Mouse (Mus musculus) v-Abl transformed pro-B cells (cell line): ENCODE data around the gene Fam228a.
"Not testable (repeated sequence)": the region's sequence is repeated elsewhere in the genome, so short reads cannot be mapped to it uniquely, and the experiment has no call there.

Experiments
- in situ Hi-C, 2 experiments: fragments of 400-800 bp; cut with MboI; formaldehyde crosslinking; loops; one replicate each; pipeline ENCODE4 v1.15.1; 2025; ENCODE audit not compliant: unreplicated experiment in 2 of 2

The Fam228a gene

DNA sequence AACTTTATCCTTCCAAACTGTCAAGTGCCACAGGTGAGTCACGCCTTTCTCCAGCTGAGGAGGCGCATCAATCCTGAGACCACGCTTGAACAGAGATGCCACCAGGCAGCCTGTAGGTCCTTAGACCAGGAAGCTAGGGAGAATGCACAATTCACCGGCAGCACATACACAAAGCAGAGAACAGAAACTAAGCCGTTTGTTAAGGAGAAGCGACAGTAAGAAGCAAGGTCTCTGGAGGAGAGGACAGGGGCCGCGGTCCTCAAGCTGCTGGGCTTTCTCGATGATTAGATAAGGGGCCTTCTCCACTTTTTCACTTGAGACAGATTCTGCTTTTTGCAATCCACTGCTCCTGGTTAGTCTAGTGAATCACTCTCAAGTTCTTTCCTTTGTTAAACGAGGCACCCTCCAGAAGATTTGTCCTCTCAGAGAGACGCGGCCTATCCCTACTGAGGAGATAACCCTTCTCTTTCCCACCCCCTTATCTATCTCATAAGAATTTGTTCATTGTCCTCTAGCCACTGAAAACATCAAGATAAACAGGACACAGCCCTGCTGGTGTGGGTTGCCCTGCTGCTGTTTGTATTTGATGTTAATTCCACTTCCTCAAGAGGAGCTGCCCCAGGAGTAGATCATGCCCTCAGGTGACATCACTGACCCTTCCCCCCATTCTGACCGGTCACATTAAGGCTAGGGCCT, 19.0 kb downstream of the Fam228a start:
- in situ Hi-C loops = no loop called here

DNA sequence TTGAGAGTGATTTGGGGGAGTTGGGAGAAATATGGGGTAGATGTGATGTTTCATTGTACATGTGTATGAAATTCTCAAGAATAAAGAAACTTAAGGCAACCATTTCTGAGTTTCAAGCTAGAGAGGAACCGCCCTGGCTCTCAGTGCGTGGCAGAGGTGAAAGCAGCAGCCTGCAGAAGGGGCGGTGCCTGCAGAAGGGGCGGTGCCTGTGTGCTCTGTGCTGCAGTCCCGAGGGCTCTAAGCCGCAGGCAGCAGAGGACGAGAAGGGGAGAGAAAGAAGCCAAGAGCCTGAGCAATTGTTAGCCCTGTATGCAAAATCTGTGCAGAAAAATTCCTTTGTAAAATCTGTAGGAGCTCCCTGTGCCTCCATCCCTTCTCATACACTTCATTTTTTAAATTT, 20.8 kb downstream of the Fam228a start:
- in situ Hi-C loops = no loop called here

DNA sequence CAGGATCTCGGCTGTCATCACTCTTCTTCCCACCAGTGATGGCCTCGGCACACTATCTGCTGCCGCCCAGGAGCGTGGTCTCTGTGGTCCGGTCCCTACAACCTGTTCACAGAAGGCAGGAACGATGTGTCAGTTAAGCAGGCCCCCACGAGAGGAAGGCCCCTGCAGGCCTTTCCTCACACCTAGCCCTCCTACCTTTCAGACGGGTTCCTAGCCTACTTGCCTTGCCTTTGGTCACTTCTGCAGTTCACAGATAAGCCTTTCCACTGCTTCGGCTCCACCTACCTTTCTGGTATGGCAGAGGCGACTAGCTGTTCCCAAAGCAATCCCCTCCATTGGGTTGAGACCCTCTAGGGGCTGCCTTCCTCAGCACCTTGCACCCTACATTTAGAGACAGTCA, 22.6 kb downstream of the Fam228a start:
- in situ Hi-C loops = no loop called here

DNA sequence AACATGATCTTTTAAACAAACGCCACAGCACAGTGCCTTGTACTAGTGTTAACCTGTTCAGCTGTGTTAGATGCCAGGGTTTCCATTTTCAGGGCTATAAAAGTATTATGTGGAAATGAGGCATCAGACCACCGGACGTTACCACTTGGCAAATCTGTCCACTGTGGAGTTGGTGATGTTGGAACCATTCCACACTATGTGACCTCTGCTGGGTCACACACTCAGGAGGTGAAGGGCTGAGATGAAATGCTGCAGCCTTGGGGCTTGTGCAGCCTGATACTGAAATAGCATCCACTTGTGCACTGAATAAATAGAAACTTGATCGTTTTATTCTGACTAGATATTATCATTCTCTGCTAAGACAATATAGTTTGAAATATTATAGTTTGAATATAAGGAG, 24.9 kb downstream of the Fam228a start:
- in situ Hi-C loops = no loop called here

DNA sequence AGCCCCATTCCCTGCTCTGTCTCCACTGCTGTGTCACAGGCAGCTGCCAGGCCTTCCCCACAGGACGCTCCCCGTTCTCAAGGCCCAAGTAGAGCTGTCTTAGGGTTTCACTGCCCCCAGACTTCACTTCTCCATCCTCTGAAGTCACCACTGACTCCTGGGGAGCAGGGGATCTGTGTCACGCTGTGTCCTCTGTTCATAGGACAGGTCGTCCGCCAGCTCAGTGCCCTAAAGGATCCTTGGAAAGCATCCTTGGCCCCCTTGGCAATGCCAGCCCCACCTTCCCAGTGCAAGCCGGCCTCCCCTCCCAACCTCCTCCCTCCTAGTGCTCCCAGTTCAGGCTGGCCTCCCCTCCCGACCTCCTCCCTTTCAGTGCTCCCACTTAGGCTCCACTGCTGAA, 28.3 kb downstream of the Fam228a start:
- in situ Hi-C loops = no loop called here

DNA sequence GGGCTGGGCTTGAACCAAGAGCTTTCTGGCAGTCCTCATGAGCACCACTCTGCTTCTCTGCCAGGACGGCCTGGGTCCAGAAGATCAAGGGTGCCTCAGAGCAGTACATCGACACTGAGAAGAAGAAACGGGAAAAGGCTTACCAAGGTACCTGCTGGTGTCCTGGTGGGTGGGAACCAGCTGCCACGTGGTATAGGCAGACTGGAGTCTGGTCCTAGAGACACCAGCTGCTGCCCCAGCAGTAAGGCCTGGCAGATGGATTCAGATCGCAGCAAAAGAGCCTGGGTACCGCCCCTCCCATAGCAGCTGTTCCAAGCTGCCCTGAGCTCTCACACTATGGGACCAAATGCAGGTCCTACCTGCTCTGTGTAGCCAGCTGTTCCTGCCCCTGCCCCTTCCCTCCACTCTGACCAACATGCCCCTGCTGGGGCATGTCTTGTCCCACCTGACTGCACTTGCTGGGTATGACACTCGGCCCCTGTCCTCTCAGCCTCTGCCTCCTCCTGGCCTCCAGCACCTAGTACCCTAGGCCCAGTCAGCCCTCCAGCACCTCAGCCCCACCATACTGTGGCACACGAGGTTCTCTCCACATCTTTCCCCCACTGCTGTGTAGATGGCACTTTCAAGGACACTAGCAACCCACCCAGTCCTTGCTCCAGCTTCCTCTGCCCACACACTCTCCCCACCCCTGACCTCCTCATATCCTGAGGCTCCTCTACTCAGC, 29.2 kb downstream of the Fam228a start:
- in situ Hi-C loops = no loop called here

DNA sequence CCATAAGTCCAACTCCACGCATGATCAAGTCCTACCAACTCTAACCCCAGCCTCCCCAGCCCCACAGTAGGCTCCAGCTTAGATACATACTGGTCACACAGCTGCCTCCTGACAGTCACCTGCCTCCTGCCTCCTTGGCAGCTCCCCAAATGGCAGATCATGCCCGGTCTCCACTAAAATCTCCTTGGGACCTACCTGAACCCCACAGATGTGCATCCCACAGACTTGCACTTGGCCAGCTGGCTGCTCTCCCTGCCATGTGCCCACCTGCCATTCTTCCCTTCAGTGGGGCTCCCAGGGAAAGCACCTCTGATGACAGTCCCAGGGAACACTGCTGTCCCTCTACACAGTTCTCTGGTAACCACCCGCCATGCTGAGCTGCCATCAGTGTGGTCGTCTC, 29.9 kb downstream of the Fam228a start:
- in situ Hi-C loops = no loop called here

DNA sequence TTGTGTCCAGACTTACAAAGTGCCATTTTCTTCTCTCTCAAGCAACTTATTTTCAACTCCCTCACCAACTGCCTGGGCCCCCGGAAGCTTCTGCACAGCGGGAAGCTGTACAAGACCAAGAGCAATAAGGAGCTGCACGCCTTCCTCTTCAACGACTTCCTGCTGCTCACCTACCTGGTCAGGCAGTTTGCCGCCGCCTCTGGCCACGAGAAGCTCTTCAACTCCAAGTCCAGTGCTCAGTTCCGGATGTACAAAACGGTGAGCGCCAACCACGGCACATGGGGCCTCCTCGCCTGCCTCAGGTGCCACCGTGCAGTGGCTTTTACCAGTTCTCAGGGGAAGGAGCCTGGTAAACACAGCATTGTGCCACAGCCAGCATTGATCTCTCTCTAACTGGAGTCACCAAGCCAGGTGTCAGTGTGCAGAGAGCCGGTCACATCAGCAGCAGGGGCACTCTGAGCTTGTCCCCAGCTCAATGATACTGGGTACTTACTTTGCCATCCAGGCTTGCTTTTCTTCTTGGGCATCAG, 30.7 kb downstream of the Fam228a start:
- in situ Hi-C loops = no loop called here

DNA sequence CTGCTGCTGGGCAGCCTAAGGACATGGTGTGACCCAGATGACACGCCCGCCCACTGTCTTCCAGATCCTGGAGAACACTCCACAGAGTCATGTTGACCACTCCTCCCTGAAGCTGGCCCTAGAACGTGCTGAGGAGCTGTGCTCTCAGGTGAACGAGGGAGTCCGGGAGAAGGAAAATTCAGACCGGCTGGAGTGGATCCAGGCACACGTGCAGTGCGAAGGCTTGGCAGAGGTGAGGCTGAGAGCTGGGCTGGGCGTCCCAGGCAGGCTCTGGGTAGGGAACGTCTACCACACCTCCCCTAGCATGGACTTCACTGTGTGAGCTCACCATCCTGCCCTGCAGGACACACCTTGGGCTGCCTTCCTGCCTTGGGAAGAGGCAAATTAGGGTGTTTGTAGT, 31.3 kb downstream of the Fam228a start:
- in situ Hi-C loops = no loop called here

DNA sequence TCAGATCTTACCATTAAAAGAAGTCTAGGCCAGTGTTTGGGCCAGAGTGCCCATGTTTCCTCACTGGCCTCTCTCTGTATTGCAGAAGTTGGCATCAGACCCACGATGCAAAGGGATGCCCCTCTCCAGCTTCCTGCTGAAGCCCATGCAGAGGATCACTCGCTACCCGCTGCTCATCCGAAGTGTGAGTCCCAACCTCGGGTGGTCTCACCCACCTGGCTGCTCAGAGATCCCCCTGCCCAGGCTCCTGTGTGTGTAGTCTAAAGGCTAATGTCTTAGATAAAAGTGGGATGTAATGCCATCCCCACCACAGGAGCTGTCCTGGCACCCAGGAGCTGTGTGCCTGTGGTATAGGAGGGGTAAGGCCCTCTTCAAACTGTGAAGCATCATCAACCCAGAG, 32.1 kb downstream of the Fam228a start:
- in situ Hi-C loops = no loop called here

DNA sequence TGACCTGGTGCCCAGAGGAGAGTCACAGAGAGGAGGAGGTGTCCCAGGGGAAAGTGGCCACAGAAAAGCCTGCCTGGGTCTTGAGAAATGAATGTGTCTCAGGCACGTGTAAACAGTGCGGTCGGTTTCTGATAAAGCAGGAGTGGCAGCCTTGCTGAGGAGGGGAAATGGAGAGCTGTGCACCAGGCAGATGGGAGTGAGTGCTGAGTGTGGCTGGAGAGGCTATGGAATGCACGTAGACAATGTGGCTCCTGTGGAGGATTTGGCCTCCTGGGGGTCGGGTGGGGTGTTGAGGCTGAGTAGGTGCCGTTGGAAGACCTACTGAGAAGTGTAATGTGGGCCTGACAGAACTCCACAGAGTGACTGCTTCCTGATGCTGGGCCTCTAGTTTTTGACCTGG, 32.6 kb downstream of the Fam228a start:
- in situ Hi-C loops = not testable (repeated sequence)

DNA sequence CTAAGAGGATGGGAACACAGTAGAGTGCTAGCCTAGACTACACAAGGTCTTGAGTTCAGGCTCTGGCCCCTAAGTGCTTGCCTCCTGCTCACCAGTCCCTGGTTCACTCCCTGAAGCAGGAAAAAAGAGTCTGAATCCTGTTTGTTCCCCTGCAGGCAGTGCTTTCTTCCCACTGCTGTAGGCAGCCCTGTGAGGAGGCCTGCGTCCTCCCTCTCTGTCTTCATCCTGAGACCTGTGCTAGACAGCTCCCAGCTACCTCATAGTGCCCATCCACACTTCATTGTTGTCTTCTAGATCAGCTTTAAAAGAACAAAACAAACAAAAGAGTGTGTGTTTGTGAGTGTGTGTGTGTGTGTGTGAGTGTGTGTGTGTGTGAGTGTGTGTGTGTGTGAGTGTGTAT, 43.7 kb downstream of the Fam228a start:
- in situ Hi-C loops = no loop called here

DNA sequence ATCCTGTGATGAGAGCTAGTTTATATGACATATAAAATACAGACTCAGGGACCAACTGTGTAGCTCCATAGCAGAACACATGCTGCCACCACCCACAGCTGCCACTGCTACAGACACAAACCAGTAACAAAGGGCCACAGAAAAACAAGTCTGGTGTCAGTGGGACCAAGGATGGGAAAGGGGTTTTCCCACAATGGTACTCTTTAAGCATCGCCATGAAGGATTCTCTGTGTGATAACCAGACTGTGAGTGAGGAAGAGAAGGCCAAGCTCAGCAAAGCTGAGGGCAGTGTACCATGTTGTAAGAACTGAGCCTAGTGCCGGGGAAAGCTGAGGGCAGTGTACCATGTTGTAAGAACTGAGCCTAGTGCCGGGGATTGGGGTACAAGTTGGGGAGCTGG, 47.0 kb downstream of the Fam228a start:
- in situ Hi-C loops = no loop called here

DNA sequence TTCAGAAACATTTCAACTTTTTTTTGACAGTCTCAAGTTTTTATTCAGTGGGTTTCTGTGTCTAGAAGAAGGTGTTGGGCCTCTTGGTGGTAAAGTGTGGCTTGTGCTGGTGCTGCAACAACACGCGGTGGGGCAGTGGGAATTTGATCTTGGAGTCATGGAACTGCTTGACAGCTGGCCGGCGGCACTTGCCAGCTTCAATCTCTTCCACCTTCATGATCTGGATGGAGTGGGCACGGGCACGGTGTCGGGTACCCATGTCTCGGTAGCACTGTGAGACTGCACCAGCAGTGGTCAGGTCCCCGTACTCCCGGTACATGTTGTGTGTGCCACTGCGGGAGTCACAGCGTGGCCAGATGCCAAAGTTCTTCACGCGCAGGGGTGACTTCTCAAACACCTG, 48.9 kb downstream of the Fam228a start:
- in situ Hi-C loops = no loop called here

DNA sequence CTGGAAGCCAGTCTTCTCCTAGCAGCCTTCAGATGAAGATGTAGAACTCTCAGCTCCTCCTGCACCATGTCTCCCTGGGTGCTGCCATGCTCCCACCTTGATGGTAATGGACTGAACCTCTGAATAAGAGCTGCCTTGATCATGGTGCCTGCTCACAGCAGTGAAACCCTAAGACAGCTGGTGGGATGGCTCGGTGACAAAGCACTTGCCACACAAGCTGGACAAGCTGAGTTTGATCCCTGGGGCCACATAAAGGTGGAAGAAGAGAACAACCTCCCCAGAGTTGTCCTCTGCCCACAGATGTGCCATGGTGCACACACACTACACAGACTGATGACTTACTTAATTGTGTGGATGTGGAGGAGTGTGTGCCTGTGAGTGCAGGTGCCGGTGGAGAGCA, 49.8 kb downstream of the Fam228a start:
- in situ Hi-C loops = no loop called here

DNA sequence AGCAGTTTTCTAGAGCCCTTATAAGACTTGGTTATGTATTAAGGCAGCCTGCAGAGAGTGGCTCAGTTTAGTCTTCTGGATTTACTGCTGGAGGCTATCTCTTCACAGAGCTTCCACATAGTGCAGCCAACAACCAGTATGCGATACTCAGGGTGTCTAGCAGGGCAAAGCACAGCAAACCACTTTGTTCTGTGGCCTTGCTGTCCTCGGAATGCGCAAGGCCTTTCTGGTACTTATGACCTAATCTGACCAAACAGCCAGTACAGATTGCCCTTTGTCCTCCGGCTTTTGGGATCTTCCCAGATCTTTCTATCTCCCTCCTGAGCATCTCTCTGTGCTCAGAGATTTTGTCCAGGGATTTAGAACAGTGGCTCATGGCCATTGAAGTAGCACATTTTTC, 52.8 kb downstream of the Fam228a start:
- in situ Hi-C loops = no loop called here

DNA sequence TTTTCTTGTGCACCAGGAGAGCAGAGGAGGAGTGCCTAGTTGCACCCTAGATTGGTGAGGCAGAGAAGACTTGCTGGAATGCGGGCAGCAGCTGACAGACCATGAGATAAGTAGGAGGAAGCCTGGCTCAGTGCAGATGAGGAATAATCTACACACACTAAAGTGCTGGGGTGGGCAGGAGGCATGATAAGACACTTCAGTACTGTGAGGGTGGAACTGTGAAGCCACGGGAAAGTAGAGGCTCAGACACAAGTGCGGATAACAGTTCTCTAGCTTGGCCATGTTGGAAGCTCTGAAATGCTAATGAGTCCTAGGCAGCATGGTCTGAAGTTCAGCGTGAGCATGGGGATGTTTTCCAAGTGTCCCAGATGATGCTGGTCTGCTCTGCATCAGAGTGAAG, 58.3 kb downstream of the Fam228a start:
- in situ Hi-C loops = no loop called here

DNA sequence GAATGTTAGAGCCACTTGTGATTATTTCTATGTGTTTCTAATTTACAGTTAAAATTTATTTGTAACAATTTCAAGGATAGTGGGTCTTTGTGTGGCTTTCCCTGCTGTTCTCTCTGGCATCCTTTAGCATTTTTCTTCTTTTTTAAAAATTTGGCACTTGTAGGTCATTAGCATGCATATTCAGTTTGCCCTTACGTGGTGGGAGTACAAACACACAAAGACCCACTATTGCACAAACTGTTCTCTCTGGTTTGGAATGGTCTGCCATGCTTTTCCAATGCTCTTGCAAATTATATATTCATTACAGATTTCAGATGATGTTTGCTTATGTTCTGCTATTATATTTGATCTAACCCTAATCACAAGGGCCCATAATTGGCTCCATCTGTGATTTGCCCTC, 61.9 kb downstream of the Fam228a start:
- in situ Hi-C loops = no loop called here

DNA sequence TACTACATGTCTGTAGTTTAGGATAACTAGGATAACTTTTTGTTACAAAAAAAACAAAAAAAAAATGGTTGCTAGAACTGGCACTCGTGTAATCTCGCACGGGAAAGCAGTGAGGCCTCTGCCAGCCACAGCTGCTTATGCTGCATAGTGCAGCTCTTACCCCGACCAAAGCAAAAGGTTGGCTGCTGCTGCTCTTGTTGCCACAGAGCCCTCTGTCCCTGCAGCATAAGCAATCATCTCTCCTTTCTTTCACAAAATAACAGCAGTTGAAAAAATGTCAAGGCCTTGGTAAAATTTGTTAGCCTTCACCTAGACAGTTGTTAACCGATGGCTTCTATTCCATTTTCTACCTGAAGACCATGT, 72.6 kb downstream of the Fam228a start:
- in situ Hi-C loops = loop anchor here (25.0 kb wide), 2 partner anchors 297 to 1203 kb away; no protein-coding TSS in a partner anchor

DNA sequence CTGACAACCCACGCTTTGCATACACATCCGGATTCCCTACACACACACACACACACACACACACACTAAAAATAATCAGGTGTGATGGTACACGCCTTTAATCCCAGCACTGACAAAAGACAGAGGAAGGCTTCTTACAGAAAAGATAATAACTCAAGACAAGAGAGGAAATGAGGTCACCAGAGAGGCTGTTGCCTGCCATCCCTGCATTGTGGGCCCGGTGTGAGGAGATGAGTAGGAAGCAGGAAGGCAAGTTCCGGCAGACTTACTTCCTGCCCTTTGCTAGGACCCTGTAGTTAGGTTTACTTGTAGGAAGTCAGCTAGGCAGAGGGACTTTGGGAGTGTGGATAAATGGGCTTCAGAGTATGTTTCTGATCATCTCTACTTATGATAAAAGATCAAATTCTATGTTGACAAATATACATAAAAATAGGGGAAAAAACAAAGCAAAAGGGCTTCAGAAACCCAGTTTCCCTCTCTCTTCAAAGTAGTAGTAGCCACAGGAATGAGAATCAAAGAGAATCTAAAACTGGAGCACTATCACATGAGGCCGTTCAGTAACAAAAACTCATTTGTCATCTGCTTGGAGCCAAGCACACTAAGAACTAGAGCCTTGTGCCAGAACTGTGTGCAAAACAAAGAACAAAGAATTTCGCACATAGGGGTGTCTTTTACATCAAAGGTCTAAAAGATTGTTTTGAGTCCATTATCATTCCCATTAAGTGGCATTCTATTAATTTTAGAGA, 73.1 kb downstream of the Fam228a start:
- in situ Hi-C loops = loop anchor here (25.0 kb wide), 2 partner anchors 297 to 1203 kb away; no protein-coding TSS in a partner anchor
